Mouse (Mus musculus) testis, postnatal 10 days (tissue): ENCODE data around the gene Zfp932.
"Not testable (repeated sequence)": the region's sequence is repeated elsewhere in the genome, so short reads cannot be mapped to it uniquely, and the experiment has no call there.

Experiments used
- DNase-seq: peaks from one replicate; pipeline ENCODE4 v3.0.0; 2021; ENCODE audit warnings: low spot score

Zfp932 gene

GRCm38 (mm10) chr5:109996026-109996937 is at the start of gene Zfp932:
Zfp932 (plus strand) TSS chr5:109996521.
- DNase-seq, result peak; percentile 79

- no peak for DNase-seq
Observed at GRCm38 (mm10) chr5:109950281-109950680, 46.0 kb upstream of the Zfp932 start.

GRCm38 (mm10) chr5:109980743-109981142 is 15.6 kb upstream of the Zfp932 start:
- not testable (repeated sequence) for DNase-seq

- DNase-seq, result not testable (repeated sequence)
Observed at GRCm38 (mm10) chr5:109995461-109995860, 860 bp upstream of the Zfp932 start.

DNA sequence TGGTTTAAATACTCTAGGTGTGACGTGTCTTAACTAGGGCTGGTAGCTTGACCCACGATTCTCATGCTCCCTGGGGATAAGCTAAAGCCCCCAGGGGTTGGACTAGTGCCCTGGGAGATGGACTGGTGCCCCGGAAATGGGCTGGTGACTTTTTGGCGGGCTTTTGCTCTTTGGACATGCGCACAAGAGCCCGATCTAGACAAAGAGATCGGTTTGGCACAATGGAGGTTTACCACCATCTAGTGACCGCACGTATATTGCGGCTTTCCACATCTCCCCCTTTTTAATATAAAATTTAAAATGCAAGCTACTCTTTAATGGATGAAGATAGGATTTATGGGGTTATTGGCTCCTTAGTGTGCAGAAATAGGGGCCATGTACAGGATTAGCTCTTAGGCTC is 19.5 kb downstream of the Zfp932 start:
- peak; percentile 41 for DNase-seq

- DNase-seq, result no peak
Observed at GRCm38 (mm10) chr5:110023273-110023672, 27.0 kb downstream of the Zfp932 start.

GRCm38 (mm10) chr5:110023694-110024427 is 27.5 kb downstream of the Zfp932 start:
- DNase-seq, result peak; percentile 60

GRCm38 (mm10) chr5:110057637-110058408 is 61.5 kb downstream of the Zfp932 start:
- DNase-seq, result peak; percentile 85
